Mouse (Mus musculus) layer of hippocampus, adult 9-10 months (tissue): Measurements from ENCODE around the gene Ext2.

Experiments
- DNase-seq: peaks from one replicate; pipeline ENCODE4 v3.0.0; 2022; ENCODE audit warnings: low spot score

Gene Ext2

DNA sequence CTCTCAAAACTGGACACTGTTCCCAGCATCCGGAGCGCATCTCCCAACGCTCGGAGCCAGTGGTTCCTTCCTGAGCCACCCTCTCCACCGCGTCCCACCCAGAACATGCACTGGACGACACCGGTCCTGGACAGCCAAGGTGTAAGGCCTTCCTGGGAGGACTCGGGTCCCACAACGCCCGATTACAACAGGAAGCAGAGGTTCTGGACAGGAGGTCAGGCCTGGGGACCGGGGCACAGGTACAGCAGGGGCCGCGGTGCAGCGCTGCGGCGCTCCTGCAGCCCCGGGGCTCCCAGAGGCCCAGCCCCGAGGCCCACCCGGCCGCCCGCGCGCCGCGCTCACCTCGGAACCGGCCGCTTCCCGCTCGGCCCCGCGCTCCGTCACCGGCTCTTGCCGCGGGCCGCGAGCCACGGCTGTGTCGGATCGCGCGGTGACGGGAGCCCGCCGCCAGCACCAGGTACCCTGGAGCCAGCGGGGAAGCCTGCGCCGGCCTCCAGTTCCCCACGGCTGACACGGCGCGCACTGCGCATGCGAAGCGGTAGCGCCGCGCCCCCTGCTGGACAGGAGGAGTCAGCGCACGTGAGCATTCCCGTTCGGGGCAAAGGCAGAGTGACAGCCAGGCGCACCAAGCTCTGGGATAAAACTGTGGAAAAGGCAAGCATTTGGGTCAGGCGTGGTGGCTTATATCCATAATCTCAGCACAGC is at the start of gene Ext2:
Gene Ext2, minus strand, starts transcription at position 524 of the 705 bp plus-strand sequence.
- peak; percentile 65 for DNase-seq

DNA sequence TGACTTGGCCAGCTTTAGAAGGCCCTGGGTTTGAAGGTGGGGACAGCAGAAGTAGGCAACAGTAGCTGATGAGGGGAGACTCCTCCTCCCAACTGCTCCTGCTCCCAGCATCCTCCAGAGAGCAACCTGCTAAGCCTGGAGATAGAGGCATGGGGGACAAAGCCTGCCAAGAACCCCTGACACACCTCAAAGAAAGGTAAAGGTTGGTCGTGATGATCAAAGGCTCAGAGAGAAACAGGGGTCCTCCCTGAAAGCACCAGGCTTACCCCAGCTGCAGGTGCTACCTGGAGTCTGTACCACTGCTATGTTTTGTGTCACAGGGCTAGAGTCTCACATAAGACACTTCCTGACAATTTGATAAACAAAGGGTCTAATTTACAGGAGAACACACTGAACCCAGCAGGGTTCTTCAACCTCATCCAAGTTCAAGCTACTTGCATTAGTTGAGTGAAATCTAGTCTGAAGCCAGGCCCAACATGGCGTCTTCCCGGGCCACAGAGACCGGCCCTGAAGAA is 49.1 kb upstream of the Ext2 start:
- DNase-seq: no peak

DNA sequence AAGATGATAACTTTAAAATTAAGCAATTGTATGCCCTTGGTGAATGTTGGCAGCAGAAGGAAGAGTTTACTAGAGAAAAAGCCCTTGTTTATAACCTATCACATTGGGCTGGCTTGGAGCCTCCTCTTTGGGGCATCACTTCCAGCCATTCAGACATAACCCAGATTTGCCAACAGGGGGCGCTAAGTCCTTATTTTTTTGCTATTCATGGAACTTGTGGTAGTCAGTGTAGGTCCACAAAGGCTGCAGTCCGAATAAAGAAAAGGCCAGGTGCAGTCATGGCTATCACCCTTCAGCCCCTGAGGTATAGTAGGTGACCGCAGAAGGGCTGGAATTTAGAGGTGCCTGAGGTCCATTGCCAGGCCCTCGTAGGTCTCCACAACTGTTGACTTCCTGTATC is 48.5 kb upstream of the Ext2 start:
- peak; percentile 75 for DNase-seq

DNA sequence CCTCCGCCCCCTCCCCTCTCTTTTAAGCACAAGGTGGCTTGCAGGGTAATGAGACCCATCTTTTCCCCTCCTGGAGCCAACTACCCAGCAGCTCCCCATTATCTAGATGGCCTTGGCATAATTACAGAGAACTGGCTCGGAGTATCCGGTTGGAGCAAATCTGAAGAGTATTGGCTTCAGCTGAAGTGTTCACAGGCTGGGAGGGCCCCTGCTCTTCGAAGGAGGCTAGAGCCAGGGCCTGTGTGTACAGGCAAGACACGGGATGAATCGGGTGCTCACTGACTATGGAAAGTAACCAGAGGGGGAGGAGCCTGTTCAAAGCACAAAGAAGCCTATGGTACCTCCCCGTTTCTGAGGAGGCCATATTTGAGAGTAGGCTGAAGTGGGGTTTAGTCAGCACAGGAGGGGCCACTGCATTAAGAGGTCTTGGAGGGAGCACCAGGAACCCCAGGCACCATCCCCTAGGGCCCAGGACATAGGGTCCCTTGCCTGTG is 46.8 kb upstream of the Ext2 start, which contains the start of gene Accsl:
Gene Accsl, minus strand, starts transcription at position 51 of the 494 bp plus-strand sequence.
- DNase-seq: no peak

DNA sequence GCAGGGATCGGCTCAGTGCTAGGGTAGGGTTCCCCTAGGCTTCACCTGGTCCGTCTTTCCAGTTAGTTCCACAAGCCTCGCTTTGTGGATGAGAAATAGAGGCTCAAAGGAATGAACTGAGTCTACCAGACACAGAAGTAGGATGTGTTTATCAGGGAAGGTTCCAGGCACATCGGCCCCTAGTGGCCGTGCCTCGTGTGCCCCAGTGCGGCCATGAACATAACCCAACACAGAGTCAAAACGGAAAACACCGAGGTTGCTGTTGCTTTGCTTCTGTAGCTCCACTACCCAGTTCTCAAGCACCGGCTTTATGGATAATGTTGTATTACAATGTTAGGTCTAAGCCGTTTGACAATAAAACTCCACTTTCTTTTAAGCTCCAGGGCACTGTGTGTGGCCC is 46.2 kb upstream of the Ext2 start:
- DNase-seq: no peak

DNA sequence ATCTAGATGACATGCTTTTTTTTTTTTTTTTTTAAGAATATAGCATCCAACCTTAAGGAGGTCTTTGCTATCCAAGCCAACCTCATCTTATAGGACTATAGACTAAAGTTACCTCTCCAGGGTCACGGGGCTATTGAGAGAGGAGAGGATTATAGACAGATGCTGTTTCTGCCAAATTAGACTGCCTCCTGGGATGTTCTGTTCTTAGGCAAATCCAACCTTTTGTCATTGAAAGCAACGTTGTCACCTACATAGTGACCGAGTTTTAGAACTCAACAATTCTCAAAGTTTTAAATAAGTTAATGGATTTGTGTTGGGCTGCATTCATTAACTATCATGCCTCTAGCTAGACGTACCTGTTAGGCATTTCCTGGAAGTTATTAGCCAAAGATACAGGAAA is 40.9 kb upstream of the Ext2 start:
- DNase-seq: no peak

DNA sequence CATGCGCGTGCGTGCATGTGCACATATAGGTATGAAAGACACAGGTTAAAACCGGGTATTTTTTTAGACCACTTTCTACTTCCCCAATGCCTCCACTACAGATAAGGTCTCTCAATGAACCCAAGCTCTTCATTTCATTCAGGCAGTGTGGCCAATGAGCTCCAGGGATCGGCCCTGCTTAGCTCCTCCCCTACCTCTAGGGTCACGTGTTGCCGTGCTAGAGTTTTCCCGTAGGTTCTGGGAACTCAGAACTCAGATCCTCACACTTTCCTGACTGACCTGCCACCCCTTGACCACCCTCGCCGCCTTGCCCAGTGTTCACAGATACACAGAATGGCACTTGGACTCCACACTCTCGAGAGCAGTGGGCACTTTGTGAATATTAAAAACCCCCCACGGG is 36.5 kb upstream of the Ext2 start:
- no peak for DNase-seq

DNA sequence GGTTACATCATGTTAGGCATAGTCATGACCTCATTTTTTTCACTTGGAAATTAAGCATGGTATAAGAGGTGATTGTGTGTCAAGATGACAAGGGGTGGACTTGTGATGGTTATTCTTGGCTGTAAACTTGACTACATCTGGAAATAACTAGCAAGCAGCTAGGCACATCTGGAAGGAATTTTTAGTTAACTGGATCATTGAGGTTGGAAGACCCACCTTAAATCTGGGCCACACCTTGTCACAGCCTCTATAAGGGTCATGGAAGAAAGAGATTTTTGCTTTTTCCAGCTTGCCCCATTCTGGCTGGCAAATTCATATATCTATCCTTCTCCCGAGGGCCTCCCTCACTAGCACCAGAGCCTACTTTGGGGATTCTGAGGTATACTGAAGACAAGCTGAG is 28.9 kb upstream of the Ext2 start:
- no peak for DNase-seq

DNA sequence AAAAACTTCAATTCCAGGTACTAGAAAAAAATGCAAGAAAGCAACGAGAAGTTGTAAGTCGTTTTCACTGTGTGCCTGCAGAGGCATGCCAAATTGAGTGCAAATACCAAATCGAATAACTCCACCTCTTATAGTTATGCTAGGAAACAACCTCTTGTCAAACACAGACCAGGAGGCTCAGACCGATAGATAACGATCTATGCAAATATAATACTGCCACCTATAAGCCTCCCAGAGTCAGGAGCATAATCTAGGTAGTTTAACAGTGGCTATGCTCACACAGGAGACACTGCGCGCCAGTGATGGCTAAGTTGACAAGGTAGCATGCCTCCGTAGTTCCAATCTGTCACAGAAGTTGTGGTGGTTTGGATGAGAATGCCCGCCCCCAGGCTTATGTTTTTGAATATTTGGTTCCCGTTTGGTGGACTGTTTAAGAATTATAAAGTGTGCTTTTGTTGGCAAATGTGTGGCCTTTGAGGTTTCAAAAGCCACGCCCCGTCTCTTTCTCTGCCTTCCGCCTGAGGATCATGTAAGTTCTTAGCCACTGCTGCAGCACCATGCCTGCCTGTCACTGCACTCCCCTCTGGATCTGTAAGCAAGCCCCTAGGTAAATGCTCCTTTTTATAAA is 28.1 kb upstream of the Ext2 start:
- no peak for DNase-seq

DNA sequence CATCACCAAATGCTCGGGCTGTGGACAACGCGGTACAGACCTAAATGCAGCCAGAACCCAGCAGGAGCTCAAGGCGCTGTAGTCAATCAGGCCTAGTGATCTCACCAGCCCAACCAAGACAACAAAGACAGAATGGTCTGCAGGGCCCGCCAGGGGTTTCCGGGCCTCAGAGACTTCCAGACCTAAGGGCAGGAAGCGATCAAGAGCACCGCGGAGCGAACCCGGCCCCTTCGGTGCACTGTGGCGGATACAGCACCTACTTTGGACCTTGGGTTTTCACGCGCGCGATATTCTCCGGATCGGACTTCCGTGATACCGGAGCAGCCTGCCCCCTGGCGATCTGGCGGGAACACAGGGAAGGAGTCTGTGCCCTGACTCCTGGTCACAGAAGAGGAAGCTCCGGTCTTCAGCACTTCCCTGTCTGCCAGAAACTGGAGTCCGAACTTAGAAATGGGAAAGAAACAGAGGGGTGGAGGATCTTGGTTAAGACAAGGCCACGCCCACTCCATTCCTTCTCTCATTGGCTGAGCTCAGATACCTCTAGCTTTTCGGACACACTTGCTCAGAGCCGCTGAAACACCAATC is 27.2 kb upstream of the Ext2 start, which contains the start of gene Accs:
Gene Accs, minus strand, starts transcription at position 439 of the 585 bp plus-strand sequence.
- peak; percentile 32 for DNase-seq

DNA sequence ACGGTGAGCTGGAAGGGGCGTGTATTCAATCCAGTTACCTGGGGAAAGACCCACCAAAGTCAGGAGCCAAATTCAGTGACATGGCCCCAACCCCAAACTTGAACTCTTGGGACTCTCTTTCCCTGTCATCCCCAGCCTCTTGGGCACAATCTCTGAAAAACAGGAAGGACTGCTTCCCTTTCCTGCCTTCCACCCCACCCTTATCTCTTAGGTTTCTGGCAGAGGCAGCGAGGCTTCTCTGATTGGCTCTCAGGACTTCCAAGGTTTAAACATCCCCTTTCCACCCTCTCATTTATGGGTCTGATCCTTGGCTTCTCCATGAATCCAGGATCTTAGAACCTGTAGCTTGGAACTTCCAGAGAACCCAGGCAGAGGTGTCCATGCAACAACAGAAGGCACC is 19.0 kb upstream of the Ext2 start:
- no peak for DNase-seq

DNA sequence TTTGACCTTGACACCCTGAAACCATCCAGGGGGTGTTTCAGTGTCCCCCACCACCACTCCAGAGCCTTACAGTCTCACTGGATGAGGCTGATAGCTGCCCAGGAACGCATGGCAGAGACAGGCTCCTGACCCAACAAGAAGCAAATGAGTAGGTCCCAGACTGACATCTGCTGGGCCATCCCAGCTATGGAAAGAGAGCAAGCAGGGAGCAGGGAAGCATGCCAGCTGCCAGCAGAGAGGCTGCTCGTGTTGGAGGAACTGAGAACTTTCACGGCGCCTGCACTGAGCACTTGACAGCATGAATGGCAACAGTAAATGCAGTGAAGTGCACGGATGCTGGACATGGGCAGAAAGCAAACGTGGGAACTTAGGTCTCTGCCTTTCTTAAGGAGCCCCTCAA is 17.7 kb upstream of the Ext2 start:
- no peak for DNase-seq

DNA sequence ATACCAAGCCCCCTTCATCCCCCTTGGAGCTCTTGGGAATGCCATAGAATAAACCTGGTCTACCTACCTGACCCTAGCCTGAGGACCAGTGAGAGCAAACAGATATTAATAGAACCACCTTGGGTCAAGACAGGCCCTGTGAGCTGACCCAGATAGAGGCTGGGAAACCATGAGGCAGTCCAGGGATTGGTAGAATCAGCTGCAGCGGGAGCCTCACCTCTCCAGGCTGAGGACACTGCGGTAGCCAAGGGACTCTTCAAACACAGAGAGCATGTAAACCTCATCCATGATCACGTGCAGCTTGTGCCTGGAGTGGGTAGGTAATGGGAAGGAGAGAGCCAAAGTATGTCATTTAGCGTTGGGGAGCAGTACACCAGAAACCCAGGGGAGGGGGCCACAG is 16.6 kb upstream of the Ext2 start:
- no peak for DNase-seq

DNA sequence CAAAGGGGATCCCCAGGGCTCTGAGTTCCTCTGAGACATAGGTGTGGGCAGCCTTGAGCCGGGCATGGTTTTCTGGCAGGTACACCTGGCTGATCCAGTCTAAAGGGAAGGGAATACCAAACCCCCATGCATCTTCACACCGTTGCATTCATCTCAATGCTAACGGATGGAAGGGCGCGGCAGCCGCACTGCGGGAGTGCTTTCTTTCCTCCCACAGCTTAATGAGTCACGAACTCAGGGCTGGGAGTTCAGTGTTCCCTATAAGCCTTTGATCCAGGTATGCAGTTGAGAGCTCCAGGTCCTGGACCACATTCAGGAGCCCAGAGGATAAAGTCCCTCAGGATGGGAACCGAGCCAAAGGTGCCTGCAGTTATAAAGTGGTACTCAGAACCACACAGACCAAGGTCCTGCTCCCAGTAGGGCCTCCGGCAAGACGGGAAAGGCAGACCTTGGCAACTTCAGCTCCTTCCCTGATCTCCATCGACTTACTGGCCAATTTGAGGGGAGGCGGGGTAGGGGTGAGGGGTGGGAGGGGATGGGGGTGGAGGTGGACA is 13.9 kb upstream of the Ext2 start:
- DNase-seq: no peak

DNA sequence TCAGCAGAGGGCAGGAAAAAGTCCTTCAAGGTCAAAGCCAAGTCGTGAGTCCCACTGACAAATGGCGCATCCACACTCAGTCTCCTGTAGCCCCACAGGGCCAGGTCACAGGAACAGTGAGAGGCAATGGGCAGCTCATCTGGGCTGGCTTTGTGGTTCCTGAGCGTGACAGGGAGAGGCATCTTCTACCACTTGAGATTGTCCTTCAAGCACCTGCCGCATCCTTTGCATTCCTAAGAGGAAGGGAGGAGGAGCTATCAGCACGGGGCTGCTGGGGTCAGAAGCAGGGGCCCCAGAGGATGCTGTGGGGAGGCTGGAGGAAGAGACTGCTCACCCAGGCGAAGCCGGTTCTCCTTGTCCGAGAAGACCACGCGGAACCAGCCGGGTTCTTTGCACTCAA is 13.2 kb upstream of the Ext2 start:
- DNase-seq: no peak

DNA sequence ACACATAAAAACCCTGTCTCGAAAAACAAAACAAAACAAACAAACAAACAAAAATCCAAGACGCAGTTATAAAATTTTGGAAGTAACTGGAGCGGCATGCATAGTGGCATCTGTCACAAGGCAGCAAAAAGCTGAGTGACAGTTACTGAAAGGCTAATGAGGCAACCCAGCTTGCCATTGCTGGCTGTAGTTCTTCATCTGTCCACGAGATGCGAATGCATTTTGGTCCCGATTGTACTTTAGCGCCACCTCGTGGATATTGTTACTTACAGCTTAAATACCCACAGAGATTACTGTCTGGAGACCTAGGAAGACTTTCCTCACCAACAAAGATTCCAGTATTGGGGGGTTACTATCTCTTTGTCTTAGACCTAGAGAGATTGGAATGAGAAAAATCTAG is 1.2 kb upstream of the Ext2 start:
- DNase-seq: peak; percentile 75

DNA sequence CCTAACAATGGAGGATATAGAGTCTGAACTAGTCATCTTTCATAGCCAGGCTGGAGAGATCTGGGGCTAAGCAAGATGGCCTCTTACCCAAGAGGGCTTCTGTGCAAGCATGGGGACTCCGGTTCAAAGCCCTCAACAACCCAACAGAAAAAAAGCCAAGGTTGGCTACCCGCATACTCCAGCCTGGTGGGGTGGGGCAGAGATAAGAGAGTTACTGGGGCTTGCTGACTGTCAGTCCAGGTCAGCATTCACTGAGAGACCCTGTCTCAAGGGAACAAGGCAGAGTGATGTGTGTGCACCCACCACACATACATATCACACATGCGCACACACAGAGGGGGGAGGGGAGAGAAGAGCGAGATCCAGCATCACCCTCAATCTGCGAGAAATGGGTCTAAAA is 4.6 kb downstream of the Ext2 start:
- no peak for DNase-seq

DNA sequence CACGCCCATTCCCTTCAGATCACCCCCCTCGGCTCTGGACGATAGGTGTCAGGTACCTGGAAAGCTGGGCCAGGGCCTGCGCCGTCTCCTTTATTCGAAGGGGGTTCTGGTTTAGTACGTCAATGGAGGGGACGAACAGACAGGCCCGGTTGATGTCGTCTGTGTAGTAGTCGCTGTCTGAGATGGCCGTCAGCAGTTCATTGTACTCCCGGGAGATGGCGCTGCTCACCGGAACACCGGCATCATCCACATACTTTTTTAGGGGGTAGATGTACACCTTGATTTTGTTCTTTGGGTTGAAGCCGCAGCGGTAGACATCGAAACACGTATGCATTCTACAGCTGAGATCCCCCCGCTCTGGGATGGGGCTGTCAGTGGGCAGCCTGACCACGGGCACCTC is 9.0 kb downstream of the Ext2 start:
- DNase-seq: no peak

DNA sequence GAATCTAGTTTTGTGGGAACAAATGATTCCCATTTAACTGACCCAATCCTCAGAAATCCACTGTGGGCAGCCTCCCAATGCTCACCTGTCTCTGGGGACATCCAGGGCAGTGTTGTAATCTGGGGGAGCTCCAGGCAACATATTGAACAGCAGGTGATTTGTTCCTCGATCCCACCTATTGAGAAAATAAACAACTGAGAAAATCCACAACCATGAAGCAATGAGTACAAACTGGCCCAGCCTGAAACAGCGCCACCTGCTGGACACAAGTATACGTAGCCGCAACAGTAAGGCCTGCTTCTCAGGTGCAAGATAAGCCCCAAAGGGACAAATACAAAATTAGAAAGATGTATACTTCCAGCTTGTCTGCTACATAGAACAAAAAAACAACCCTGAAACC is 10.6 kb downstream of the Ext2 start:
- no peak for DNase-seq

DNA sequence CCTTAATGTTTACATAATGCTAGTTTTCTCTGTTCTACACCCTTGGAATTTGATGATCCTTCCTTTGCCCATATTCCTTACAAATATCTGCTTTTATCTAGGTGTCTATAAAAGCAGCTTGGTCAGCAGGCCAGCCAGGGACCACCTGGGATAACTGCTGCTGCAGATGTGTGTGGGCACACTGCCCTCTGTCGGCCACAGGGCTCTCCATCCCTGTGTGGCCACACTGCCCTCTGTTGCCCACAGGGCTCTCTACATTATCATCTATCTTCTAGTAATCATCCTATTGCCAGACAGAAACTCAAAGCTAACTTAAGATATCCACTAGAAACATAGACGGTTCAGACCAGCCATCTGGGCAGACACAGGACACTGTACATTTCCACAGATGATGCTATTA is 12.4 kb downstream of the Ext2 start:
- no peak for DNase-seq

DNA sequence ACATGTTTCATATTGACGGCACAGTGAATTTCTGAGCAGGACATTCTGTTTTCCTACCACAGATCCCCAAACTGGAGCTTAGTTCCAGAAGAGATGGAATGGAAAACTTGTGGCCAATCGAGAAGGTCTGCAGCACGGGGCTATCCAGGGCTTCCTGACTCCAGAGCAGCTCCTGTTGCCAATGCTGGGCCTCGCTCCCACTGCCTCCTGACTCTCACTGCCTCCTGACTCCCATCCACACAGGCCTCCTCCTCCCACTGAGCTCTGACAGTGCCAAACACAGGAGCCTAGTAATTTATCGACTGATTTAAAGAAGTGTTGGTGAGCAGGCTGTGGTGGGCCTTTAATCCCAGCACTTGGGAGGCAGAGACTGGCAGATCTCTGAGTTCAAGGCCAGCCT is 14.3 kb downstream of the Ext2 start:
- no peak for DNase-seq

DNA sequence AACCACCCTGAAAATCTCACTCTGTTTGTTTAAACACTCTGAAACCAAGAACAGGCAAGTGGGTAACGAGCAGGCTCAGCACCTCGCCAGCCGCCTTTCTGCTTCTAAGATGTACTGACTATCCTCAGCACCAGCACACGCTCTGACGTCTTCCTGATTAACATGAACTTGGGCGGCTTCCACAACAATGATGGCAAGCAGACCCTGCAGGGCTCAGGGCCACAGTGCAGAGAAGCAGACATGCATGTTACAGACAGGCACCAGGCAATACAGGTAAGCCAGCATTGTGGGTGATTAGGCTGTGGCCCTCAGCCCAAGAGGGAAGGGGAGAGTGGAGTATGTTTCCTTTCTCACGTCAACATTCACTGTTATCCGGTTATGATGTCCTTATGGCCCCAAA is 14.9 kb downstream of the Ext2 start:
- no peak for DNase-seq
